Mouse (Mus musculus): Measurements from ENCODE around the gene Acsl3.

DNA sequence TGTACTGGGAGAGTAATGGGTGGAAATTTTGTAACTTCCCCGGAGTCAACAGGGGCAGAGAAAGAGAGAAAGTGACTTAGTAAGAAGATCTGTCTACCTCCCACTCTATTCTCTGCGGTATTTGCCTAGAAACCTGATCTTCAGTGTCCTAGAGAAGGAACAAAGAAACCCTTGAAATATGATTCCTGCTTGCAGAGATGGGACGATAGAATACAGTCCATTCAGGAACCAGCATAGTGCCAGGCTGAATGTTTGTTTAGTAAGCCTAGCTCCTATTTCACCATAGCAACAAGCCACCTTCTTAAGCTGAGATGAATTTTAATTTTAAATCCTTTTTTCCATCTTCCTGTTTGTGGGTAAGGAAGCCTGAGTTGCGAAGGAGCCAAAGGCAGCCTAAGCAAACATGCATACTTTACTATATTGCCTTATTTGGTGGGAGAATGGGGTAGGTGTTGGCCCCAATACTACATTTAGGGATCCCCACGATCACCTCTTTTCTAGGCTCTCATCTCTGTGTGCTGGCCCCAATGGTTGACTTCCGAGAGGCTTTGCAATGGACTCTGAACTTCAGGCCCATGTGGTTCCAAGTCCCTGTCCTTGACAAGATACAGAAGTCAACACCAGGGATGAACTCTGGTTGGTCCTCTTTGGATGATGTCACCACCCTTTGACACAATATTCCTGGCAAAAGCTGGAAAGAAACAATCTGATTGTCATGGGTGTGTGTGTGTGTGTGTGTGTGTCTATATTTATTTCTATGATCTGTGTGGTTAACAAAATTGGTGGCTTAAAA, 8.2 kb upstream of the Acsl3 start:
- TF ChIP-seq CTCF (IDR thresholded peaks at IDR 0.05; ENCODE audit: low read depth), result no peak
- no peak for TF ChIP-seq EP300 (IDR thresholded peaks at IDR 0.05; ENCODE audit: low read depth)
